Mouse (Mus musculus) cerebellum, postnatal 4 days (tissue): ENCODE measurements around the gene AC170998.1.

Source experiments
- DNase-seq, 2 experiments: peaks; one replicate each; pipeline ENCODE4 v3.0.0; 2022; ENCODE audit warnings: low spot score in 2 of 2, mixed read lengths in 1 of 2

Gene AC170998.1

DNA sequence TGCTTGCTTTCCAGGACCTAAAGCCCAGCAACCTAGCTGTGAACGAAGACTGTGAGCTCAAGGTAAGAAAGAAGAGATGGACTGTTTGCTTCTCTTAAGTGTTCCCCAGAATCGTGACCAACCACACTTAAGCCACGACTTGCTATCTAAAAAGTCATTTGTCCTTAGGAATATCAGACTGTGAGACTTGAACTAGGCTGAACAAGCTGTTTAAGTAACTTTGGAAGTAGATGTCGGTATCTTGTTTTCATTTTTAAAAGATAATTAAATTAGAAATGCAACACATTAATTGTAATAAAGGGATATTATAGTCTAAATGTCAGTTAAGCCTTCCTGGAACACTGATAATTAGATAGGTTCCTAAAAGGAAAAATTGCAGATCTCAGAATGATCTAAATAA is at the start of gene AC170998.1:
Gene AC170998.1, plus strand, starts transcription at position 301 of the 400 bp plus-strand sequence.
- DNase-seq: no peak

DNA sequence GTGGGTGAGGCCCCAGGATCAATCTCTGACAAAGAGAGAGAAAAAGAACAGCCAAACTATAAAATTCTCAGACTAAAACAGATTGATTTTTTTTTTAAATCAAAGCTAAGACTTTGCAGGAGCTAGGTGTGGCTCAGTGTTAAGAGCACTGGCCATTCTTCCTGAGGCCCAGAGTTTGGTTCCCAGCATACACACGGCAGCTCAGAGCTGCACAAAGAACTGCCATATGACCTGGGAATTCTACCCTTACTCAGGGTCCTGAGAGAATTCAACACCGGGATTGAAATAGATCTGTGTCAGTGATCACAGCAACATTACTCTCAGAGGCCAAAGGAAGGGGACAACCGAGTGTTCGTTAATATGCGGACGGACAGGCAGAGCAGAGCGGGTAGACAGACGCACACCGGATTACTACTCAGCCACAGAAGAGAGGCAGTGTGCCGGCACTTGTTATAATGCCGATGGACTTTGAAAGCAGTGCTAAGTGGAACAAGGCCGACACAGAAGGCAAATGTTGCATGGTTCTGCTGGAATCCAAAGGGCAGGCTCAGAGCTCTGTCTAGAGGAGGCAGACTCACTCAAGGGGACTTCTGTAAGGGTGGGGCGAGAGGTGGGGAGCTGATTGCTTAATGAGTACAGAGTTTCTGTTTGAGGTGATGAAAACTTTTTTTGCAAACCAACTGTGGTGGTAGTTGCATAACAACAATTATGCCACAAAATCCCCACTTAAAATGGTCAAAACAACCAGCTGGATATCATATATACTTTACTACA is 43.4 kb upstream of the AC170998.1 start:
- DNase-seq: no peak

DNA sequence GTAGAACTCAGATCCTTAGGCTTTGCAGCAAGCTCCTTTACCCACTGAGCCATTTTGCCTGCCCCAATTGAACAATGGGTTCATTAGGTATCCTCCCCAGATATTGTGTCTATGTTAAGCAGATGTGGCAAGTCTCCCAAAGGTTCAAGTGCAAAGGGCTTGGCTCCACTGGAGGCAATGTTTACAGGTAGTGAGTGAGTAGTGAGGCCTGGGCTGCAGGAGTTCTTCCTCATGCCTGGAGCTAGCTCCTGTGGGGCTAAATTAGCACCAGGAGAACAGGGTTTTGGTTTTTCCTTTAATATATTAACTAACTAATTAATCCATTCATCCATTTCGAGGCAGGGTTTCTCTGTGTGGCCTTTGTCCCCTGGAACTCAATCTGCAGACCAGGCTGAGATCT is 42.3 kb upstream of the AC170998.1 start:
- DNase-seq: no peak

DNA sequence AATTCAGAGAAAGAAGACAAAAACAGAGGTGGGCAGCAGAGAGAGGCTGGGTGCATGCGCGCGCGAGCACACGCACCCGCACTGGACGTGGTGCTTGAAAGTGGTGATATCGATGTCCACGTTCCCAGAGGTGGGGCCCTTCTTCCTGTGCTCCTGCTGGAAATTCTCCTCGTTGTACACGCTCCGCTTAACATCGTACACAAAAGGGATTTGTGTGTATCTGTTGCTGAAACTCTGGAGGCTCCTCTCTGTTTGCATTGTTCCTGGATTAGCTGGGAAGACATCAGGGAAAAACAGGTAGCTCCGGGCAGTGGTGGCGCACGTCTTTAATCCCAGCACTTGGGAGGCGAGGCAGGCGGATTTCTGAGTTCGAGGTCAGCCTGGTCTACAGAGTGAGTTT is 41.3 kb upstream of the AC170998.1 start:
- no peak for DNase-seq

DNA sequence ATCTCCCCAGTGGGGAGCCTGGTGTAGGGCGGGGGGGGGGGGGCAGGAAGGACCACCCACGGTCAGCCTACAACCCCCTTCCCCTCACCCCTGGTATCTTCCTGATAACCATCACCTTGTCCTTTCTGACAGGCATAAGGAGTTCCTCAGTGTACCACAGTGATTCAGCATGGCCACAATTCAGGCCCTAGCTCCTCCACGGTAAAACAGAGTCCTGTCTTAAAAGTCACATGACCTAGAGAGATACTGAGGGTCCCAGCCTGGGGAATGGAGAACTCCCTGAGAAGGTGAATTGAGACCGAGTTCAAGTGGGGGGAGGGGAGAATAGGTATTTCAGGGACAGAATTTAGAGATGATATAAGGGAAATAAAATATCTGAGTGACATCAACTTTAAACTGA is 38.5 kb upstream of the AC170998.1 start:
- no peak for DNase-seq

DNA sequence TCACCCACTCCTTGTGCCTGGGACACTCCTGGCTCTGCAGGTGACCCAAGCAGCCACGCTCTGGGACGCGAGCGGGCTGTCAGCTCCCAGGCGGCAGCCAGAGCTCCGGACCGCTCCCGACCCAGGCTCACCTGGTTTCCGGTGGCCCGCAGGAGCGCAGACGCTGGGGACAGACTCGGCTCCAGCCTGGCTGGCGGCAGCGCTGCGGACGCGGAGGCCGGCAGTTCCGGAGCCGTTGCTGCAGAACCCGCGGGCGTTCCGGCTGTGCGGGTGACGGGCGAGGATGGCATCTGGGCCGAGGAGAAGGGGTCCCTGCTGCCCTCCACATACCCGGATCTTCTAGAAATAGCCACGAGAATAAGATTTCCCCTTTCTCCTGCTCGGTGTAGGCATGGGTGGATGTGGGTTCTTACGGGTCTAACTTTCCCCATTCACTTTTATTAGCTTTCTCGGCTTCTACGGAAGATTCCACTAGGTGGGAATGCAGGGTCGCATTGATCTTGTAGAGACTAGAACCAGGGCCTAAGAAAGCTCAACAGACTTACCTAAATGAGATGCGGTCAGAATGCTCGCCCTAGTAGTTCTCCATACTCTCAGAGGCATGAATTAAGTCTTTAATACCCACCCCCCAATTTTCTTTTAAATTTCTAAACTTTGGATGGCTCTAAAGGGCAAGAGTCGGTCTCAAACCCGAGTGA is 36.1 kb upstream of the AC170998.1 start, which contains the start of gene Slc26a8:
Gene Slc26a8, minus strand, starts transcription at position 648 of the 698 bp plus-strand sequence.
- peak in 1 of 2 experiments; percentile 18 for DNase-seq

DNA sequence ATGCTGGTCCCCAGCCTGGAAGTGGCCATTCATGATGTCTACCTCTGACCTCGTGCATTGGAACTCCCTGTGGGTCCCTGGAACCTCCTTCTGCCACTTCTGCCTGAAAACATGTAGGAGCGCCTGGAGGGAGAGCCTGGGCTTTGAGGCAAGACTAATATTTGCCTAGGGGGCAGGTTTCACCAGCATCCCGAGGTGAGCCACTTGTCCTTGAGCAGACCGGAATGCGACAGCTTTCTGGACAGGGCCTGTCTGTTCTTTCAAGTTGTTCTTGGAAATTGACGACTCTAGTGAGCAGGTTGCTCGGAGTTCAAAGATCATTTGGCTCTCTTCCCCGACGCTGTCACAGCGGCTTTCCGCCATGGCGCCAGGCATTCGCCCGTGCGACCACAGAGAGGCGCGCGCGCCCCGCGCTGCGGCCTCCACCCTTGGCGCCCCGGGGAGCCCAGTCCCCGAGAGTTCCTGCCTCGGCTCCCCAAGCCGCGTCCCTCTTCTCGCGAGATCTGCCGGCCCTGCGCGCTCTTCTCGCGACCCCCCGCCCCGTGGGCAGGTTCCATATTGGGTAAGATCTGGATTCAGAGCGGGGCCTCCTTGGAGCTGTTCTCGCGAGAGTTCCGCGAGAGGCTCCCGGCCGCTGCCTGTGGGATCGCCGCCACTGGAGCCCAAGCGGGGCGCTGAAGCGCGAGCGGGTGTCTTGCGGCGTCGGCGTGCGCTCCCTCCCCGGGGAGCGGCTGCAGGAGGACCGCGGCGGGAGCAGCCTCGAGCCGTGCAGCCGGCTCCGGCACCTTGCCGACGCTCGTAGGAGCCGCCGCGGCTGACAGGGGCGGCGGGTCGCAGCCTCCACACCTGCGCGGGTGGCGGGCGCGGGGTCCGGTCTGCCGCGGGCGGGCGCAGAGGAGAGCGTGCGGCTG is 34.9 kb upstream of the AC170998.1 start, which contains the start of gene Mapk14:
Gene Mapk14, plus strand, starts transcription at position 554 of the 911 bp plus-strand sequence.
- DNase-seq: peak; percentile 99

DNA sequence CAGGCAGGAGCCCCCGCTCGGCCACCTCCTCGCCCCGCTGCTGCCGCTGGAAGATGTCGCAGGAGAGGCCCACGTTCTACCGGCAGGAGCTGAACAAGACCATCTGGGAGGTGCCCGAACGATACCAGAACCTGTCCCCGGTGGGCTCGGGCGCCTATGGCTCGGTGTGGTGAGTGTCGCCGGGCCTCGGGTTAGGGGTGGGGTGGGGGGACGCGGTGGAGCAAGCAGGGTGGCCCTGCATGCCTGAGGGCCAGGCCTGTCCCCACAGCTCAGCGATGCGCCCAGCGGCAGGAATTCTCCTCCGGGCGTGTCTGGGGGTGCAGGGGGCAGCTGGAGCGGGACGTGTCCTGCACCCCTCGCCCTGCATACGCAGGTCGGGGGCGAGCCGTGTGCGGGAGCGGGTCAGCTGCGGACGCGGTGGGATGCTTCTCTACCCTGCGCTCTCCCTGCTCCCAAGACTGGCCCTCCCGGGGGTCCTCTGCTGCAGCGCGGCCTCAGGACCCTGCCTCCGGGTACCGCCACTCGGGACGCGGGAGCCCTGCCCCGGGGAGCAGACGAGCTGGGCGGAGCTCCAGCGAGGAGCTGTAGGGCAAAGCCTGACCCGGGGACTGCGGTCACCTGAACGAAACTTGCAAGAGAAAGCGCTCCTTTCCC is 34.1 kb upstream of the AC170998.1 start:
- peak in 1 of 2 experiments; percentile 48 for DNase-seq

DNA sequence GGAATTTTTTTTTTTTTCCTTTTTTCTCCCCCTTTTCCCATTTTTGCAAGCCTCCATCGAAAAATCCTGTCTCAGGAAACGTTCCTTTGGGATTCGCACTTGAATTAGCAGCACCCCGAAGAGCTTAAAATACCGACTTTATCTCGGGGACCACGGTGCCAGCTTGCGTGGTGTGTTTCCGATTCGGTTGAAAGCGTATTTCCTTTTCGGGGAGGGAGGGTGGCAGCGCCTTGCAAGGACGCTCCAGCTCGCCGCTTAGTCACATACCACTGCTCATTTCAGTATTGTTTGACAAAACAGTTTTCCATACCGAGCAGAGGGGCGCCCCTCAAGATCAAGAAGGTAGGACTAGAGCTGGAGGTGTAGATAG is 33.6 kb upstream of the AC170998.1 start:
- no peak for DNase-seq

DNA sequence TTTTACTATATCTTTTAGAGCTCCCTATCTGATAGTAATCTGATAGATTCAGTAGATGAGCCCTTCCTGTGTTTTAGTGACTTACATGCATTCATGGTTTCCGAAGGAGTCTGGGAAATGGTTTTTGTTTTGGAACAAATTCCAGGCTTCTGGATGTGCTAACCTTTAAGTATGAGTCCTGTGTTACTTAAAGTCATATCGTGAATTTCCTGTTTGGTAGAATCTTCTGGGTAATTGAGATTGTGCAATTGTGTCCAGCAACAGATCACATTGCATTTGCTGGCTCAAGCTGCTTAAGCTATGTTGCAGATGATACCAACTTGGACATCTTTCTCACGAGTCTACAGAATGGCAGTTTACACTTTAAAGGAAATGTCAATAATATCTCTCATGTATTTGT is 32.8 kb upstream of the AC170998.1 start:
- no peak for DNase-seq

DNA sequence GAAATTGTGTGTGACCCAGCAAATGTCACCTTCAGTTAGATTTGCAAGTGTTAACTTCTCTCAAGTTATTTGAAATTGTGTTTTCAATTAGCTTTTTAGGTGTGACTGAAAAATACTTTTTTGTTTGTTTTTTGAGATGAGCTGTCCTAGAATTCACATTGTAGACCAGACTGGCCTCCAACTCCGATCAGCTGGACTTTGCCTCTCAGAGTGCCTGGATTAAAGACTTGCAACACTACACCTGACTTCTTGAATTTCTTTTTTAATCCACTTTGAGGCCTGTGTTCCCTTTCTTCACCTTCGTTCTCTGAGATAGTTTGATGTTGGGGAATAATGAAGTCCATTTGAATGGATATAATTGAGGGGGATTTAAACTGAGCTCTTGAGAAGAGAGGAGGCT is 31.8 kb upstream of the AC170998.1 start:
- no peak for DNase-seq

DNA sequence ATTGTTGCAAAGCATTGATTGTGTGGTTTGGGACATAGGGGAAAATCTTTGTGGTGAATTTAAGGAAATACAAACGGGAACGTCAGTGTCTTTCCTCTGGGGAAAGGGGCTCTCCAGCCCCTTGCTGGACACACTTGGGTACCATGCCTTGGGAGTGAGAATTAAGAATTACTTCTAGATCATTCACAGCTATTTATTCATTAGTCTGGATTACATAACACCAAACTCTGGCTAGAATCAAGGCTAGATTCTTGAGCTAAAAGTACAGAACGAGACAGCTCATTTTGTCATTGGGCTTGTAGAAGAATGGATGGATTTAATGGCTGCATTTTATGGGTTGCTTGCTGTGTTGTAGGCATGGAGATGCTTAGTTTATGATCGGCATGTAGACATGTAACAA is 31.1 kb upstream of the AC170998.1 start:
- no peak for DNase-seq

DNA sequence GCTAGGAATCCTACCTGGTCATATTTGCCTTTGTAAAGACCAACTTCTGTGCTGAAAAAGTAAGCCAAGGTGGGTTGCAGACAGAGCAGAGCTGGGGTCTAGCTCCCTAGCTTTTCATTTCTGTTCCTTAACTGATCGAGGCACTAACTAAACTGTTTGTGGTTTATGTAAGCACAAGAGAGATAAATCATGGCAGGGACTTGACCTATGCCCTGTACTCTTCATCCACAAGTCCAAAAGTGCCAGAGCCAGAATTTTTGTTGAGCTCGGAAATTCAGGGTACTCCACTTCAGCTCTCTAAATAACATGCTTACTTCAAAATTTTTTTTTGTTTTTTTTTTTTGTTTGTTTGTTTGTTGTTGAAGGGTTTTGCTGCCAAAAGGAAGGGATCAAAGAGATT is 29.2 kb upstream of the AC170998.1 start:
- no peak for DNase-seq

DNA sequence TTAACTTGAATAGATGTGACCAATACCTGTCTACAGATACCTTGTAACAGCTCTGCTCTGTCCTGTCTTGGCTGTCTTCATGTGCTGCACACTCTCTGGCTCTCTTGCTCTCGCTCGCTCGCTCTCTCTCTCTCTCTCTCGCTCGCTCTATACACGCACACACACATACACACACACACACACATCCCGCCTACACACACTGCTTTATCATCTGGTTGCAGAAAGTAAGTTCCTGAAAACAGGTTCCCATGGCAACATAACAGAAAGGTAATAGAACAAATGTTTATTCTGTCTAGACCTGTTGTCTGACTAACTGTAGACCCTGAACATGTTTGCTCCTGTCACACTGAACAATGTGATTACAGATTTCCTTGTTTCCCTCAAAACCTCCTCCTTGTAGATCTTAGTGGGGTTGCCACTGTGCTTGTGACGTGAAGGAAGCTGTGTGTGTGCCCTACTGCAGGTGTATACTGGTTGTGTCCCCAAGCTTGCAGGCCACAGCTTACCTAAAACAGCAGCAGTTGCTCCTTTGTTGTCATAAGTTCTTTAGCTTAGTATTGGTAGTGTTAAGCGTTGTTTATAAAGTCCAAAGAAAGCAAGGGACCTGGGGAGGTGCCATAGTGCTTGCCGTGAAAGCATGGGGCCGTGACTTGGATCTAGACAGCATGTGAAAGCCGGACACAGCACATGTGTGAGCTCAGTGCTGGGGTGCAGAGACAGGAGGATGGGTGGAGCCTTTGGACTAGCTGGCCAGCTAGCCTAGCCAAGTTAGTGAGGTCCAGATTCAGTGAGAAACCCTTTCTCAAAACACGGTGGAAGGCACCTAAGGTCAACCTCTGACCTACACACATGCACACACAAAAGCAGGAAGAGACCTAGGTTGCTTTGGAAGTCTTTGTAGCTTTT is 28.3 kb upstream of the AC170998.1 start:
- DNase-seq: no peak

DNA sequence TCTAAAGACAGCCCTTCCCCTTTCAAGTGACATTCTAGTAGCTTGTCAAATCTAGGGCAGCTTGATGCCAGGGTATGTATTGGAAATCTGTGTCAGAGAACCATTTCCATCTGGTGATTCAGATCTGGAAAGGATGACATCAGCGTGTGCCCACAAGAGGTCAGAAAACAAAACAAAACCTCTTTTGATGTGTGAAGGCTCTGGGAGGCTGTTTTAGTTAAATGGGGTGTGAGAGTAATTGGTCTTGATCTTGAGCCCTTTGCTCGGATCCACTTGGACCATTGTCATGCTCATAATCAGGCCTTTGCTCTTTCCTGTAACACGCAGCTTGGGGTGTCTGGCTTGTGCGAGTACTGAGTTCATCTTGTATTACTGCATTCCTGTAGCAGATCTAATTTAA is 27.6 kb upstream of the AC170998.1 start:
- DNase-seq: no peak

DNA sequence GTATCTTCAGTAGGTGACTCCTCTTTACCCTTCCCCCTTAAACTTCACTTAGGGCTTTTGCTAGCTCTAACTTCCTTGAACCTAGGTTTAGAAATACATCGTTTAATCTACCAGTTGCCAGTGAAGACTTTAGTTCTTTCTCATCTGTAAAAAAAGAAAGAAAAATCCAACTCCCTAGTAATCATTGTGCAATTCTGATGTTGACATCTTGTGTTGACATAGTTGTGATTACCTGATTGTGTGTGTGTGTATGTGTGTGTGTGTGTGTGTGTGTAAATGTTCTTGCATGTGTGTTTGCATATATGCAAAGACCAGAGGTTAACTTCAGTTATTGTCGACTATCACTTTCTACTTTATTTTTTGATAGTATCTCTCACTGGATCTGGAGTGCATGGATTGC is 27.2 kb upstream of the AC170998.1 start:
- DNase-seq: no peak

DNA sequence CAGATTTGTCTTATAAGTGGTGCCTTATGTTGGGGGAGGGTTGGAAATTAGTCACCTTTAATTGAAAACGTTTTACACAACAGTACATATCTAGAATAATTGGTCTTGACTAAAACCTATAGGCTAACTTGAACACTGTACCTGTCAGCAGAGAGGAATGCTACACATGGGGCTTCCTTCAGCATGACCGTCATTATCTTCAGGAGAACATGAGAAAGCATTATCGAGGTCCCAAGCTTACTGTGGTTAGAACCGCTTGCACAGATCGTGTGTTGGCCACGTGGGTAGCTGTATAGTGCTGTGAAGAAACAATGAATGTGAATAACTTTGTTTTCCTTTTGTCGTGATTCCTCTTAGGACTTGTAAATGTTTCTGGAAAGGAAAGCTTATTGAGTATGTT is 26.1 kb upstream of the AC170998.1 start:
- DNase-seq: no peak

DNA sequence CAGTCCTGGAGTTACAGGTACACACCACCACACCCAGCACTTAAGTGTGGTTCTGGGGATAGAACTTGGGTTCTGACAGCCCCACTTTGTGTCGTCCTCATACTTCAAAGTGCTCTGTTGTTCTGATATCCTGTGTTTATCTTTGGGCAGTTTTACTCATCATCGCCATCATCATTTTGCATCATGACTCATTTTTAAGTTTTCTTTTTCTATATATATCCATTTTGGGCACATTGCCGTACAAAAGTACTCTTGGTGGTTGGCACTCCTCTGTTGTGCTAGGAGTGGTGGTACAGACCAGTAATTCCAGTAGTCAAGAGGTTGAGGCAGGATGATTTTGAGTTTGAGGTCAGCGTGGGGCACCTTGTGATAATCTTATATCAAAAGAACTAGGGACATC is 24.7 kb upstream of the AC170998.1 start:
- DNase-seq: no peak

DNA sequence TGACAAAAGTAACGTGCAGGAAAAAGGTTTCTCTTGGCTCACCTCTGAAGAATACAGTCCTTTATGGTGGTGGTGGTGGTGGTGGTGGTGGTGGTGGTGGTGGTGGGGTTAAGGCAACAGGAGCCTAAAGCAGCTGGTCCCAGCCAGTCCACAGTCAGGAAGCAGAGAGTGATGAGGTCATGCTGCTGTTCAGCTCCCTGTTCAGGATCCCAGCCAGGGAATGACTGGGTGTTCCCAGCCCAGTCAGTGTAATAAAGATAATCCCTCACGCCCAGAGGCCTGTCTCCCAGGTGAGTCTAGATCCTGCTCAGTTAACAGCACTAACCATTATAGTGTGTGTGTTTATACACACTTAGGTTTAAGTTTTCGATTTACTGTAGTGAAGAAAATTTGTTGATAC is 24.1 kb upstream of the AC170998.1 start:
- DNase-seq: no peak

DNA sequence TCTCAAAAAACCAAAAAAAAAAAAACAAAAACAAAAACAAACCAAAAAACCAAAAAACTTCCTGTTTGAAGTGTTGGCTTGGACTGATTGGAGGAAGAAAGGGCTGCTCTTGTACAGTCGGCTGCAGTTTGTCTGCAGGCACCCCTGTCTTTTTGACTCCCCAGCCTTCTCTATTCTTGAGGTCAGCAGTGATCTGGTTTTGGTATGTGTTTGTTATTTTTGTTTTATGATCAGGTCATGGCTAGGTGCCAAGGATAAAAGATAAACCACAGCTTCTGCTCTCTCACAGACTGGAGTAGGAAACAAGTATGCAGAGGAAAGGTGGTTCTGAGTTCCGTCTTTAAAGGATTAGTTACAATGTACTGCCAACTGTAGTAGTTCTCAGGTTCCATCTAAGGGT is 23.2 kb upstream of the AC170998.1 start:
- DNase-seq: no peak

DNA sequence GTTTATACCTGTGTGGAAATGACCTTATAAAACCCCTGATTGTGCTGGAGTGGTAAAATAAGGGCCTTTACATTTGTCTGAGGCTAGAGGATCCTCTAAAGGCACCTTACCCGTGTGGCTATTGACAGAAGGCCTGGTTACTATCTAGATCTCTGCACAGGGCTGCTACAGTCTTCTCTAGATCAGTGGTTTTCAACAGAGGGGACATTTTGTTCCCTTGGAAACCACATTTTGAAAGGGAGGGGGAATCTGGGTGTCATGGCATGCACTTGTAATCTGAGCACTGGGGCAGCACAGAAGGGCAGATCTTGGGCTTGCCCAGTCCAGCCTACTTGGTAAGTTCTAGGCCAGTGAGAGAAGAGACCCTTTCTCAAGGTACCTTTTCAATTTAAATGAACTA is 19.2 kb upstream of the AC170998.1 start:
- DNase-seq: no peak
